Mouse (Mus musculus) cerebellum, postnatal 4 days (tissue): ENCODE data around the gene Gm10837.
A peak's percentile ranks its signal among the peaks of the same experiment; 100 is the strongest.

Experiments
- DNase-seq, 2 experiments: peaks; one replicate each; pipeline ENCODE4 v3.0.0; 2022; ENCODE audit warnings: low spot score in 2 of 2, mixed read lengths in 1 of 2

Gene Gm10837

DNA sequence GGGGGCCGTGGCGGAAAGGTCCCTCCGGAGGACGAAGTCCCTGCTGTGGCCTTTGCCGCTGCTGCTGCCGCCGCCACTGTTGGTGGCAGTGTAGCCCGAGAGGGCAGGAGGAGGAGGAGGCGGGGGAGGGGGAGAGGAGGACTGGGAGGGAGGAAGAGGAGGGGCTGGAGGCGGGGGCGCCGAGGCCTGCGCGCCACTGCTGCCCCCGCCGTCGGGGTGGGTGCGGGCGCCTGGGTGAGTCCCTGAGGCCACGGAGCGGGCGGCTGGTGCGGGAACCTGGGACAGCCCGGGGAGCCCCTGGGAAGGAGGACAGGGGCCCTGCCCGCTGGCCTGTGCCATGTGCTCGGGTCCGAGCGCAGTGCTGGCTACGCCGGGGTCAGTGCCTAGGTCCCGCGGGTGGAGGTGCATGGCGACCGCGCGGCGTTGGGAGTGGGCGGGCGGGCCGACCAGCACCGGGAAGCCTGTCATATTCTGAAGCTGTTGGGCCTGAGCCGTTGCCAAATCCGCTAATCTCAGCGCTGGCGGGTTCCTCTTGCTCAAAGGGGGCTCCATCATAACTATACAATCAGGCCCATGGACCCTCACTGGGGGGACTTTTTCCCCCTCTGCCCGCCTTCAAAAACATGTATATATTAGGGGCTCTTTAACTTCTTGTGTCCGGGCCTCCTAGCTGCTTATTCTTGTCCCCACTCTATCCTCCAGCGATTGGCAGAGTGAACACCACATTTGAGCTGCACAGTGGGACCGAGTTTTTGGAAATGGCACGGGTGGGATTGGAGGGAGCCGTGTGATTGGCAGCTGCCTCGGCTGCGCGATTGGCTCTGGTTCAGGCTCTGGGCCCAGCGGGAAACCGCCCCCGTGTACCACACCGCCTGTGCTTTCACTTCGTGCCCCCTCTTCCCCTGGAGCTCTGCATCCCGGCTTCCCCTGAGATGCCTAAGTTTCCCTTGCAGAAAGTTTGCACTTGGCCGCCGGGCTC lies 25.3 kb upstream of the Gm10837 start, which contains the start of gene Zic5:
Gene Zic5, minus strand, starts transcription at position 915 of the 979 bp plus-strand sequence.
- DNase-seq: peak; percentile 60 to 94

DNA sequence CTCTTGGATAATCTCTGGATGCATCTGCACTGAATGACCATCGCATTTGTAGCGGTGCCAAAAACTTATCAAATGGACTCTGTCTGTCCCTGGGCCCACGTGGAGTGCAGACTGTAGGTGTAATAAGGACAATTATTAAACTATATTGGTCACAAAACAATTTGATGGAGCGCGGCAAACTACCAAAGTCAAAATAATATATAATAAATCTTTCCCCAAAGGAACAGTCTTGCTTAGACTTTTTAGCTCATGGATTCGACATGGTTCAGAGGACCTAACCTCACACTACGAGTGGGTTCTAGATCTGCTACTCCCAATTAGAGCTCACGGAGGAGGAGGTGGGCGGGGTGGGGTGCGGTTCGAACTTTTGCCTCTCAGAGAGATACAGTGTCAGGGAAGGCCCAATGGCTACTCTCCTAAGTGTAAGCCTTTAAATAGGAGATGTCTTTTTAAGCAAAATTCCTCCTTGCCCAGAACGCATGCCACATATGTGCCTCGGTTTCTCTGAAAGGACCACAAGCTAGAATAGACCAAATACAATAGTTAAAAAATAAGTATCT lies 24.4 kb upstream of the Gm10837 start:
- no peak for DNase-seq

DNA sequence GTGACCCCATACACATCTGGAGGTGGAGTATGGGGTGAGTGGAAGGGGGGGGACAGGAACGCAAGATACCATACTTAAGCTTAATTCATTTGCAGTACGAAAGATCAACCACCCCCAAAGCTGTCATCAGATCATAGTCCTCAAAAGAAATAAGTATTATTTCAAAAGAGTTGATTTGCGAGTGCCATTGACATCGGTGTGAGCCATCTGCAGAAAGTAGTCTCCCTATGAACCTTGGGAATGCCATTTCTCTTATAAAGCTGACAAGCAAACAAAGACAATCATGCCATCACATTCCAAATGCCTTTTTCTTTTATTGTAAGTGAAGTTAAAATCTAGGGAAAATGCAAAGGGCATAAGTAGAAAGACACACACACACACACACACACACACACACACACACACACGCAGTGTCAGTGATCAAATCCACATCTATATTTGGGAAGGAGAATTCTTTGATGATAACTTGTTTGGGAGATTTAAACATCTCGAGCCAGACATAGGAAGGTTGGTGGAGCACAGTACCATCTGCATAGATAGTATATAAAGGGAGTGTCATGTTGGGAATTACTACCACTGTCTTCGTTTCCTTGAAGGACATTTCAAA lies 23.5 kb upstream of the Gm10837 start:
- no peak for DNase-seq

DNA sequence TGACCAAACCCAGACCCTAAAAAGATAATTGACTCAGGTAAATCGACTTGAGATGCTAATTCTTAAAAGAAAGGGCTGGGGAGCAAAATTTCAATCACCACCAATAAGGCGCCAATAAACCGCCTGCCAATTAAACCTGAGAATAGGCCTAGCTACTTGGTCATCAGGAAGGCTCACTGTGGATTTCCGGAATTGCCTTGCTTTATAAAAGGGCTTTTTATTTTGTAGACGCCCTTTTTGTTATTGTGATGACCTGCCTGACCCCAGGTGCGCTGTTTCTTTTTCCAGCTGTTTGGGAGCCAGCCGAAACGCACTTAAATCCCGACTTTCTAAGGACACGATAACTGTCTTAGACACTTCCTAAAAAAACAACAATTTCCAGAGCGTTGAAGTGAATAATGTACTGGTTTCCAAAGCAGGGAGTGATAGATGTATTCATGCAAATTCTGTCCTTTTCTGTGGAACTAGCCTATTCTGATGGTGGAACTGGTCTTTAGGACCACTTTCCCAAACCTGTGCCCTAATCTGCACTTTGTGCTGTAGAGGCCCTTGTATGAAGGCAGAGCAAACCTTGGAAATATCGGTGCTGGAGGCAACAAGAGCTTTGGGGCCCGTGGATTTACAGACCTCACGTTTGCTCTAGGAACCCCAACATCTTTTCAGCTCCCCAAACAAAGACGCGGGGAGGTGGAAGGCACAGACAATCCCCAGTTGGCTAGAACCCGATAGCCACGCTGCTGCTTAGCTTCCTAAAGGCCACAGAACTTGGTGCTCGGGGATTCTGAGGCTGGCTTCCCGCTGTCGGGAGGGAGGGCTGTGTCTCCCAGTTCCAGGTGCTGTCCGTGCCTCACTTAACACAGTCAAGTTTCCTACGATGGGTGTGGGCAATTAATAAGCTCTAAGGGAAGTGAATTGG lies 22.2 kb upstream of the Gm10837 start:
- peak in 1 of 2 experiments; percentile 45 for DNase-seq

DNA sequence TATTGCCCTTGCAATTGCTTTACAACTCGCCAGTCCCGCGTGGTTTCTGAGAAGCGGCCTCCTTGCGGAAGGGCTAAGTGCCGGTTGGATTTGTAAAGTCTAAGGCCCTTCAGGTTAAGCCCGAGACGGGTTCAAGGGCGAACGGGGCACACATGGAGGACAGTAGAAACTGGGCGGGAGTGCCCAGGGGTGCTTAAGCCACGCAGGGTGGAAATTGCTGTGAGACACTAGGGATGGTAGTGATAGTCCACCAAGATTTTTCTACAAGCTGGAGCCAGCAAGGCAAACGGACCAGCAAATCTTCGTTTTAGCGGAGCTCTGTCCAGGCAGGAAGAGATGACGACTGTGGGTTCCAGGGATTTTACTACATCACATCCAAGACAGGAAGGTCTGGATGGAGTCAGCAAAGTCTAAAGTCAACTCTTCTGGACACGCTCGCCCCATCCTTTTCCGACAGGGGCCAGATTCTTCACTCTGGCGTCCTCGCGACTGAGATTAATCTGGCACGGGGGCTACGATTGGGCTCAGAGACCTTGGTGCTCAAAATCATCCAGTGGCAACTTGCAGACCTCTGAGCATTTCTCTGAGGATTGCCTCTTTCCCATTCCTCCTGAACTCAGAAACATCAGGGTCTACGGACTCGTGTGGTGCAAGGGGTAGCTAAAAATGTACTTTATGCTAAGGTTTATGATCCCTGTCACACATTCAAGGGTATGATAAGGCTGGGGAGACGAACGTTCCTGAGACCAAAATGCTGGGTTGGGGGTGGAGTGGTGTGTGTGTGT lies 21.2 kb upstream of the Gm10837 start:
- DNase-seq: no peak

DNA sequence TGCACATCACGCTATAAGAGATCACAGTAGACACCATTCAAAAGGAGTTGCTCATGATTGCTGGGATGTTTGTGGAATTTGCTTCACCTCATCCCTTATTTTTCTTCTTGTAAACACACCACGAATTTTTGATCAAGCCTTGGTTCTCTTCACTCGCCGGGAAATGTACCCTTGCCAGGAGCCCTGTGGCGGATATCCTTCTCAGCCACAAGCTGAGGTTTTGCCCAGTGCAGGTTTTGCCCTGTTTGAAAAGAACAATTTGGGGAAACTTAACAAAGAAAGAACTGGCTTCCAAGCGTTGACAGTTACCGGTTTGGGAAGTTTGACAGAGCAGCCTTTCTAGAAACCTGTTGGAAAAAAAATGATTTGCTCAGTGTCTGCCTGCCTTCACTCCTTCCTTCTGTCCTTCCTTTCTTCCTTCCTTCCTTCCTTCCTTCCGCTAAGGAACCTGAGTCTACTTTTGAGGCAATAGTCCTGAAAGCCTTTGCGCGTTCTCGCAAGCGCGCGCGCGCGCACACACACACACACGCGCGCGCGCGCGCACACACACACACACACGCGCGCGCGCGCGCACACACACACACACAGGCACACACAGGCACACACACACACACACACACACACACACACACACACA lies 18.8 kb upstream of the Gm10837 start:
- no peak for DNase-seq

DNA sequence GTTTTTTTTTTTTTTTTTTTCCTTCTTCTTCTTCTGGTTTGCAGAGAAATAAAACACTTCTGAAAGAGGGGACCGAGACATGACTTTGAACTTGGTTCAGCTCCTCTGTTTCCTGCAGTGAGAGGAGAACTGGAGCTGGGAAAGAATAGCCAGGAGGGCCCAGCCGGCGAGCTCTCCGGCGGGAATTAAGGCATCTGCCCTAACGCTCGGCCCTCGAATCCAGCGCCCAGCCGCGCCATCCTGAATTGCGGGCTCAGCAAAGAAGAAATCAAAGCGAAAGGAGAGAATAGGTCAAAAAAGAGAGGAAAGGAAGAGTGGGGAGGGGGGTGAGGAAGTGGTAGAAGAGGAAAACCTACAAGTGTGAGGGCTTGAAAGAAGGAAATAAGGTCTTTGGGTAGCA lies 18.2 kb upstream of the Gm10837 start:
- DNase-seq: no peak

DNA sequence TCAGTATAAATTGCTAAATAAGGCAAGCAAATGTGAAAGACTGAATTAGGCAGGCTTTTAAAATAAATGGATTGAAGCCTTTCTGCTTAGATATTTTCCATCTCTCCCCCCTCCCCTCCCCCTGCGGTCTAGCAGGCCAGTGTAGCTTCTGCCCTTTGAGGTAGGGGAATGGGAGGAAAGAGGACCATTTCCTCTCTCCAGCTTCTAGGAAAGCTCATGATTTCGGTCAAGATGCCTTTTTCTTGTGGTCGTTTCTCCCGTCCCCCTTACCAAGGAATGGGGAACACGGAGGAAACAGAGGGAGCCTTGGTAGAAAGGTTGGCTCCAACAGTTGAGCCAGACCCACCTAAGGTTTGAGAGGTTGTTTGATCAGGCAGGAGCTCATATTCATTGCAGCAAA lies 17.7 kb upstream of the Gm10837 start:
- no peak for DNase-seq

DNA sequence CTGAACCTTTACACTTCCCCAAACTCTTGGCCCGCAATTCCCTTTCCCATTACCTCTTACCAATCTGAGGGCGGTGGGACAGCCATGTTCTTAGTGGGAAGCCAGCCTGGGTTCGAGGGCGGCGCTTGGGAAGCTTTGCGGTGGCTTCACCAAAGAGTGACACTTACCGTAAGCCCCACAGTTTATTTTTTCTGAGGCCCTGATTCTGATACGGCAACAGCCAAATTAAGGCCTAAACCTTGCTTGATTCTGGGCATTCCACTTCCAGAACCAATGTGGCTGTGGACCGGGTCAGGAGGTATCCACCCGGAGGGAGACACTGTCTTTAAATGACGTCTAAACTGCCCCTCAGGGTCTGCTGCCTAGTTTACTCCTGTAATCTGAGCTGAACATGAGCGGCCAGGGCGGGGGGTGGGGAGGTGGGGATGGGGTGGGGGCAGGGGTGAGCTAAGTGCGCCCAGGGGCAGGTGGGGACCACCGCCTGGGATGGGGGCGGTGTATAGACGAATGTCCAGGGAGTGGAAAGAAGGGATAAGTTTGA lies 17.1 kb upstream of the Gm10837 start:
- DNase-seq: no peak

DNA sequence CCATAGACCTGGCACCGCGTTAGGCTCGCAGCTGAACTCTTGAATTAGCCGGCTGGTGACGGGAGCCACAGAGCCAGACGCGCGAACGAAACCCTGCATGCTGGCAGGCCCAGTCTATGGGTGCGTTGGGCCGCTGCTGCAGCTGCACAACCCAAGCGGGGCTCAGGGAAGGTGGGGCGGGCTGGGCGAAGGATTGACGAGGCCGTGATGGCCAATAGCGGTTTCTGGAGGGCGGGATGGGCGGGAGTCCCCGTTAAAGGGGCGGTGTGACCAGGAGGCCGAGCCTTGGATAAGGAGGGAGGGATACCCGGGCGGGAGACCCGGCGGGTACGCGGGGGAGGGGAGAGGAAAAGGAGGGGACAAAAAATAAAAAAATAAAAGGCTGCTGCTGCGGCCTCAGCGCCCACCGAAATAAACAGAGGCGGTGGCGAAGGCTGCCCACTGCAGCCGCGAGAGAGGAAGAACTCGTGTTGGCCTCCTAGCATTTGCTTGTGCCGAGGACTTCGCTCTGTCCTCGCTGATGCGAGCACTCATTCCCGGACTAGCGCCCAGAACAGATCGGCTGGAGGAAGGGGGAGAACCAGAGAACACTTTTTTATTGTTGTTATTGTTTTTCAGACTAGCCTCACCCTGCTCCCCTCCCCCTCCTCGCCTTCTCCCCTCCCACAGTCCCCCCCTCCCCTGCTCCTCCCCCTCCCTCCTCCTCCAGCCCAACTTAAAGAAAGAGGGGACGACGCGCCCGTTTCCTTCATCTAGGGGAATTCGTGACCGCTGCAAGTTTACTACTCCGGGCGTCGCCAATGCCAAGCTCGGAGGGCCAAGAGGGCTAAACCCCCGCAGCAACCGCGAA lies 16.1 kb upstream of the Gm10837 start:
- DNase-seq: peak; percentile 63 to 85

DNA sequence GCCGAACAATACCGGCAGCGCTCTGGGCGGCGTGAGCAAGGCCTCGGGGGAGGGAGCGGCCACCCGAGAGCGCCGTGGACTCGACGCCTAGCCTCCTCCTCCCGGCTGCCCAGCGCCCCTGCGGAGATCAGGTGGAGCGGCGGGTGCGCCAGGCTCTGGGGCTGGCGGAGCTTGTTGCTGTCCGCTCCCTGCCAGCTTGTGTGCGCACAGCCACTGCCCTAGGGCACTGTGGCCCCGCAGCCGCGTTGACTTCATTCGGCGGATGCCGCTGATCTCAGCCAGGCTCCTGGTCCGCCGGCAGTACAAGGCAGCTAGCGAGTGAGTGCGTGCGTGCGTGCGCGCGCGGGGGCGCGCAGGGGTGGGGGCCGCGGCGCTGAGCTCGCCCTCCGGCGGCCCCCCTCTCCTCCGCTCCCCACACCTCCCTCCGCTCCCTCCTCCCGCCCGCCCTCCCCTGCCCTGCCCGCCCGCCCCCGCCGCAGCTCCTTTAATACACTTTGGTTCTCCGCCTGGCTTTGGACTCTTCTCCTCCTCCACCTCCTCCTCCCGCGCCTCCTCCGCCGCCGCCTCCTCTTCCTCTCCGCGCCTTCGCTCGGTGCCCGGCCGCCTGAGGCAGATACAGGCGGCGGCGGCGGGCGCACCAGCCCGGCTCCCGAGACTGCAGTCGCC lies 15.4 kb upstream of the Gm10837 start, which contains the start of gene Zic2:
Gene Zic2, plus strand, starts transcription at position 545 of the 666 bp plus-strand sequence.
- DNase-seq: peak; percentile 58 to 88

DNA sequence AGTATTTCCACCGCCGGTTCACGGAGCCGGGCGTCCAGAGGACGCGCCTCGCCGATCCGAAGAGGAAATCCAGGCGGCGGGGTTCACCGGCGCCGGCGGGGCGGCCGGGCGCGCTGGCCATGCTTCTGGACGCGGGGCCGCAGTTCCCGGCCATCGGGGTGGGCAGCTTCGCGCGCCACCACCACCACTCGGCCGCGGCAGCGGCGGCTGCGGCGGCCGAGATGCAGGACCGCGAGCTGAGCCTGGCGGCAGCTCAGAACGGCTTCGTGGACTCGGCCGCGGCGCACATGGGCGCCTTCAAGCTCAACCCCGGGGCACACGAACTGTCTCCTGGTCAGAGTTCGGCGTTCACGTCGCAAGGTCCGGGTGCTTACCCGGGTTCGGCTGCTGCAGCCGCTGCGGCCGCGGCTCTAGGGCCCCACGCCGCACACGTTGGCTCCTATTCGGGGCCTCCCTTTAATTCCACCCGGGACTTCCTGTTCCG lies 14.8 kb upstream of the Gm10837 start:
- DNase-seq: peak in 1 of 2 experiments; percentile 53

DNA sequence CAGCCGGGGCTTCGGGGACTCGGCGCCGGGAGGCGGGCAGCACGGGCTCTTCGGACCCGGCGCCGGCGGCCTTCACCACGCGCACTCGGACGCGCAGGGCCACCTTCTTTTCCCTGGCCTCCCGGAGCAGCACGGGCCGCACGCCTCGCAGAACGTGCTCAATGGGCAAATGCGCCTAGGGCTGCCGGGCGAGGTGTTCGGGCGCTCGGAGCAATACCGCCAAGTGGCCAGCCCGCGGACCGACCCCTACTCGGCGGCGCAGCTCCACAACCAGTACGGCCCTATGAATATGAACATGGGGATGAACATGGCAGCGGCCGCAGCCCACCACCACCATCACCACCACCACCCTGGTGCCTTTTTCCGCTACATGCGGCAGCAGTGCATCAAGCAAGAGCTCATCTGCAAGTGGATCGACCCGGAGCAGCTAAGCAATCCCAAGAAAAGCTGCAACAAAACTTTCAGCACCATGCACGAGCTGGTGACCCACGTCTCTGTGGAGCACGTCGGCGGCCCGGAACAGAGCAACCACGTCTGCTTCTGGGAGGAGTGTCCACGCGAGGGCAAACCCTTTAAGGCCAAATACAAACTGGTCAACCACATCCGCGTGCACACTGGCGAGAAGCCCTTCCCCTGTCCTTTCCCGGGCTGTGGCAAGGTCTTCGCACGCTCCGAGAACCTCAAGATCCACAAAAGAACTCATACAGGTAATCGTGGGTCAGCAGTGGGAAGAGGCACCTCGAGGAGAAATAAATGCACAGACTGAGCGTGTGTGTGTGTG lies 14.2 kb upstream of the Gm10837 start:
- DNase-seq: peak in 1 of 2 experiments; percentile 37

DNA sequence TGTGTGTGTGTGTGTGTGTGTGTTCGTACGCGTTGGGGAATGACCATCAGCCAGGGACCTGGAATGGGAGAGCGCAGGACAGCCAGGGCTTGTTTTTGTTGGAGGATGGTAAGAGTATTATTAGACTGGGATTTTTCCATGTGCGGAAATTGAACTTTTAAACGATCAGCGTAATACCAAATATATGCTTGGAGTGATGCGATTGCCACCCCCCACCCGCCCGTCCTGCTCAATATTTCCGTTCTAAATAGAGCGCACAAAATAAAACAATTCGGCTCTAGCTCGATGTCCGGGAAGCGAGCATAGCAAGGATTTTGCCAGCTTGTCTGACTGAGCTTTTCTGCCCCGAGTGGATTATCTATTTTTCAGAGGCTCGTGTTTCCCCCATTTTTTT lies 13.6 kb upstream of the Gm10837 start:
- no peak for DNase-seq

DNA sequence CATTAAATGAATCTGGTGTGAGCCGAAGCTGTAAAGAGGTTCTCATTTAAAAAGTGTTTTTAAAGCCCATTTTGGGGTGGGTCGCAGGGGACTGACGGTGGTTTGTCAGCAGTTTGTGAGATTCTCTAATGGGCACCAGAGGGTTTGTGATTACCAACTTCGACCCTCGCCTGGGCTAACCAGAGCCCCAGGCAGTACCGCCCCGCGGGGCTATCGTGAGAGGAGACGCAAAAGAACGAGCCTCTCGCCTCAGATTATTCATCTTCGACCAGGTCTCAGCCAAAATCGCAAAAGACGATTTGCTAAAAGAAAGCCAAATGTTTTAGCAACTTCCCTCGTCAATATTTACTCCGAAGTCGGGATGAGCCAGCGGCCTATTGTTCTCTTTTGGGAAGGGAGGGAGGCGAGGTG lies 13.1 kb upstream of the Gm10837 start:
- peak in 1 of 2 experiments; percentile 23 for DNase-seq

DNA sequence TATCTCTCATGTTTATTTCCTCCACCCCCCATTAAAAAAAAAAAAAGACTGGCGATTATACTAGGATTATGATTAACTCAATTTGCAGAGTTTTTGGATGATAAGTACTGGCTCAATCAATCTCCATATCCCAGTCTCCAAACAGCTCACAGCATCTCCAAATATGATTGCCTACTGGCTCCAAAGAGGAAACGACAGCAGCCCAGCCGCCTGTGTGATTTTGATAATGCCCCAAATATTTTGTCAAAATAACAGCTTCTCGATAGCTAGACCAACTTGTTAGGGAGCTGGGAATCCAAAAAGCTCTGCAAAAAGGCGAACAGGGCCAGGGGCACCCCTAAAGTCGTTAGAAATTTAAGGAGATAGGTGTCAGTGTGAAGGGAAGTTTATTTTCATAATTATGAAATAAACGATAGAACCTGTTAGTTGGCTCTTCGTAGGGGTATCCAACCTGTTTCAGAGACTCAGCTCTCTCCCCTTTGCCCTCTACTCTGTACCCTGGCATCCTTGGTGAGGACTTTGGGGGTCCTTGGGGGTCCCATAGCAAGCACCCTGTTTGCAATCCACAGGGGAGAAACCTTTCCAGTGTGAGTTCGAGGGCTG lies 12.3 kb upstream of the Gm10837 start:
- no peak for DNase-seq

DNA sequence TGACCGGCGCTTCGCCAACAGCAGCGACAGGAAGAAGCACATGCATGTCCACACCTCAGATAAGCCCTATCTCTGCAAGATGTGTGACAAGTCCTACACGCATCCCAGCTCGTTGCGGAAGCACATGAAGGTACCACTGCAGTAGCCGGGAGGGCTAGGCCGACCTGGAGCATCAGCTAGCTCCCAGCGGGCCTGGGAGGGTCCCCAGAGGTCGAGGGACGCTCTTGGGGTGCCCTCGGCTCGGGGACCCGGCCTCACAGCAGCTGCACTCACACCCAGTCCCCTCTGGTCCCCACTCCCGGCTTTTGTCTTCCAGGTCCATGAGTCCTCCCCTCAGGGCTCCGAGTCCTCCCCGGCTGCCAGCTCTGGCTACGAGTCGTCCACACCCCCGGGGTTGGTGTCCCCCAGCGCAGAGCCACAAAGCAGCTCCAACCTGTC lies 11.8 kb upstream of the Gm10837 start:
- DNase-seq: peak in 1 of 2 experiments; percentile 50
